Mouse (Mus musculus) limb, embryonic 13.5 days (tissue): ENCODE data around the gene Eif3c. TPM values are rescaled to one million over a fixed set of nuclear protein-coding genes. Genes with fewer than 3 reads are reported as not detected.

Experiments used
- ATAC-seq: fragments of 200-750 bp; cut with Nextera tagmentation; 2 replicates; pipeline ENCODE4 v1.8.0; 2017; ENCODE audit warnings: low read depth, moderate number of reproducible peaks, moderate TSS enrichment; ENCODE audit not compliant: low FRiP score
- H3K27ac ChIP-seq: fragments of 300-500 bp; sonication (generic); 2 replicates; pipeline ENCODE4 v1.5.1; 2015; ENCODE audit warnings: inconsistent platforms, mild to moderate bottlenecking, moderate library complexity
- H3K27me3 ChIP-seq: fragments of 300-500 bp; sonication (generic); 2 replicates; pipeline ENCODE4 v1.6.1; 2015; ENCODE audit warnings: mild to moderate bottlenecking, inconsistent platforms
- H3K36me3 ChIP-seq: fragments of 300-500 bp; sonication (generic); 2 replicates; pipeline ENCODE4 v1.6.1; 2015; ENCODE audit warnings: inconsistent platforms, mild to moderate bottlenecking, moderate library complexity
- H3K4me1 ChIP-seq: fragments of 300-500 bp; sonication (generic); 2 replicates; pipeline ENCODE4 v1.6.1; 2015; ENCODE audit warnings: inconsistent platforms
- H3K4me2 ChIP-seq: fragments of 300-500 bp; sonication (generic); replicated peaks from 2 replicates; pipeline ENCODE4 v1.6.1; 2015; ENCODE audit warnings: inconsistent platforms, mild to moderate bottlenecking, moderate library complexity
- H3K4me3 ChIP-seq: fragments of 300-500 bp; sonication (generic); 2 replicates; pipeline ENCODE4 v1.5.1; 2015; ENCODE audit warnings: moderate library complexity, mild to moderate bottlenecking, inconsistent platforms
- H3K9ac ChIP-seq: fragments of 300-500 bp; sonication (generic); 2 replicates; pipeline ENCODE4 v1.6.1; 2015; ENCODE audit warnings: mild to moderate bottlenecking, inconsistent platforms
- H3K9me3 ChIP-seq: fragments of 300-500 bp; sonication (generic); 2 replicates; pipeline ENCODE4 v1.6.1; 2016; ENCODE audit warnings: inconsistent platforms
- WGBS: fragments of 180-500 bp; shearing (Covaris S2); methylation state at CpG from one replicate; pipeline ENCODE4 v1.1.7; 2015; 5-methylcytosine and 5-hydroxymethylcytosine counted together
- polyA plus RNA-seq: library from polyadenylated mRNA; unstranded; fragments of >200 nt; fragmentation: Nextera tagmentation; extraction: Ambion mirVana; gene quantifications from 2 replicates; pipeline ENCODE4 v1.2.1, GENCODE M21; 2015

Eif3c gene
- polyA plus RNA-seq, 1 experiment from 2014 or later, result 207 TPM

GRCm38 (mm10) chr7:126545631-126546030 is 20.6 kb downstream of the Eif3c start:
- WGBS, result 91% methylated on average over 2 of the region's 2 CpGs
- Histone ChIP-seq H3K27me3 (no peaks in the 10 kb centered on the region), H3K9me3 (no peaks in the 10 kb centered on the region), H3K4me1 (no peaks in the 10 kb centered on the region), H3K4me2 (no peak overlapping the region), H3K36me3 (peaks cover 71% of the 10 kb centered on the region), H3K4me3 (no peak overlapping the region), H3K9ac (no peak overlapping the region), H3K27ac (no peak overlapping the region)
- no peak for ATAC-seq

- Histone ChIP-seq H3K27ac (no peak overlapping the region), H3K4me1 (no peaks in the 10 kb centered on the region), H3K27me3 (peaks cover 6% of the 10 kb centered on the region), H3K9me3 (no peaks in the 10 kb centered on the region), H3K4me3 (no peak overlapping the region), H3K36me3 (peaks cover 31% of the 10 kb centered on the region), H3K9ac (no peak overlapping the region), H3K4me2 (no peak overlapping the region)
- 71% methylated on average over 1 of the region's 1 CpGs for WGBS
- ATAC-seq, result no peak
Observed at GRCm38 (mm10) chr7:126541661-126542060, 24.6 kb downstream of the Eif3c start.

- no peak for ATAC-seq
Observed at GRCm38 (mm10) chr7:126537820-126538585, 28.2 kb downstream of the Eif3c start.

GRCm38 (mm10) chr7:126536466-126536865 is 29.7 kb downstream of the Eif3c start:
- Histone ChIP-seq H3K4me3 (peak overlapping the region; percentile 53), H3K27ac (no peak overlapping the region), H3K27me3 (peaks cover 19% of the 10 kb centered on the region), H3K4me1 (0 out of 2 replicates have a peak, but pooled peaks cover 6% of the 10 kb centered on the region), H3K9ac (no peak overlapping the region), H3K4me2 (peak overlapping the region; percentile 90), H3K9me3 (no peaks in the 10 kb centered on the region), H3K36me3 (no peaks in the 10 kb centered on the region)
- 60% methylated on average over 9 of the region's 9 CpGs for WGBS
- no peak for ATAC-seq

More at GRCm38 (mm10) chr7:126537820-126538585, 28.2 kb downstream of the Eif3c start:
- WGBS, result 62% methylated on average over 5 of the region's 5 CpGs
- Histone ChIP-seq H3K4me1 (0 out of 2 replicates have a peak, but pooled peaks cover 6% of the 10 kb centered on the region), H3K9ac (no peak overlapping the region), H3K27ac (no peak overlapping the region), H3K4me2 (no peak overlapping the region), H3K27me3 (peaks cover 19% of the 10 kb centered on the region), H3K4me3 (no peak overlapping the region), H3K36me3 (no peaks in the 10 kb centered on the region), H3K9me3 (no peaks in the 10 kb centered on the region)

GRCm38 (mm10) chr7:126535766-126536165 is 30.4 kb downstream of the Eif3c start:
- WGBS, result 2% methylated on average over 28 of the region's 28 CpGs
- Histone ChIP-seq H3K4me3 (peak overlapping the region; percentile 53), H3K4me2 (peak overlapping the region; percentile 90), H3K27ac (no peak overlapping the region), H3K9ac (peak overlapping the region; percentile 70), H3K9me3 (no peaks in the 10 kb centered on the region), H3K36me3 (no peaks in the 10 kb centered on the region), H3K27me3 (peaks cover 19% of the 10 kb centered on the region), H3K4me1 (0 out of 2 replicates have a peak, but pooled peaks cover 6% of the 10 kb centered on the region)
- ATAC-seq, result no peak

GRCm38 (mm10) chr7:126533434-126533833 is 32.8 kb downstream of the Eif3c start:
- 70% methylated on average over 1 of the region's 1 CpGs for WGBS
- H3K4me3 ChIP-seq, result no peak overlapping the region
- ATAC-seq, result no peak

DNA sequence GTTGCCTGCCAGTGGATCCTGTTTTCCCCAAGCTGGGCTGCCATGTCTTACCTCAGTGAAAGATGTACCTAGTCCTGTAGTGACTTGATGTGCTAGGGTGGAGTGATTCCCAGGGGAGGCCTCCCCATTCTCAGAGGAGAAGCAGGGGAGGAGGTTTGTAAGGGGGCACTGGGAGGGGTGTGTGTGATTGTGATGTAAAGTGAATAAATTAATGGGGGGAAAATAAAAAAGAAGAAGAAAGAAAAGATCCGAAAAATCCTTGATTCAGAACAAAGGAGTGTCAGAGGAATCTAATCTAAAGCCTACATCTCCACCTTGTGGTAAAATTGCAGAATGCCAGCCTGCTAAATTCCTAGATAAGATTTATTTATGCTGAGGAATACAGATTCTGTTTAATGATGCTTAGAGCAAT is 38.0 kb downstream of the Eif3c start:
- ATAC-seq, result no peak

More at GRCm38 (mm10) chr7:126533434-126533833, 32.8 kb downstream of the Eif3c start:
- Histone ChIP-seq H3K36me3 (no peaks in the 10 kb centered on the region), H3K4me2 (no peak overlapping the region), H3K27me3 (peaks cover 19% of the 10 kb centered on the region), H3K9ac (no peak overlapping the region), H3K4me1 (0 out of 2 replicates have a peak, but pooled peaks cover 6% of the 10 kb centered on the region), H3K9me3 (no peaks in the 10 kb centered on the region), H3K27ac (no peak overlapping the region)

DNA sequence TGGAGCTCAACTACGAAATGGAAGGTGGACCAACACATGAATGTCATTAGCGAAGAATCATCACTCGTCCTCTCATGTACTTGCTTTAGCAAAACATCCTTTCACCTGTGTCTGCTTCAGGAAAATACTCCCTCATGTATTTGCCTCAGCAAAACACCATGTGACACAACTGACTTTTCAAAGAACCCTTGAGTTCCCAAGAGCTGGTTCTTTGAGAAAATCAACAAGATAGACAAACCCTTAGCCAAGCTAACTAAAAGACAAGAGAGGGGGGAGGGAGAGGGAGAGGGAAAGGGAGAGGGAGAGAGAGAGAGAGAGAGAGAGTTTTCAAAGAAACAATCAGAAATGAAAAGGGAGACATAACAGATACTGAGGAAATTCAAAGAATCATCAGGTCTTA is 42.9 kb downstream of the Eif3c start:
- no peak overlapping the region for H3K4me2 ChIP-seq
- H3K9ac ChIP-seq, result no peak overlapping the region
- H3K4me3 ChIP-seq, result no peak overlapping the region
- H3K27me3 ChIP-seq, result 0 out of 2 replicates have a peak, but pooled peaks cover 2% of the 10 kb centered on the region
- H3K36me3 ChIP-seq, result no peaks in the 10 kb centered on the region
- no peak overlapping the region for H3K27ac ChIP-seq
- no peaks in the 10 kb centered on the region for H3K4me1 ChIP-seq
- no peaks in the 10 kb centered on the region for H3K9me3 ChIP-seq
- no peak for ATAC-seq
- 79% methylated on average over 3 of the region's 3 CpGs for WGBS

More for the DNA sequence above, 38.0 kb downstream of the Eif3c start:
- no peak overlapping the region for H3K9ac ChIP-seq
- H3K4me2 ChIP-seq, result no peak overlapping the region
- H3K27ac ChIP-seq, result no peak overlapping the region
- no peaks in the 10 kb centered on the region for H3K27me3 ChIP-seq
- WGBS, result 13% methylated on average over 1 of the region's 1 CpGs
- no peaks in the 10 kb centered on the region for H3K36me3 ChIP-seq
- no peak overlapping the region for H3K4me3 ChIP-seq
- no peaks in the 10 kb centered on the region for H3K4me1 ChIP-seq
- no peaks in the 10 kb centered on the region for H3K9me3 ChIP-seq

DNA sequence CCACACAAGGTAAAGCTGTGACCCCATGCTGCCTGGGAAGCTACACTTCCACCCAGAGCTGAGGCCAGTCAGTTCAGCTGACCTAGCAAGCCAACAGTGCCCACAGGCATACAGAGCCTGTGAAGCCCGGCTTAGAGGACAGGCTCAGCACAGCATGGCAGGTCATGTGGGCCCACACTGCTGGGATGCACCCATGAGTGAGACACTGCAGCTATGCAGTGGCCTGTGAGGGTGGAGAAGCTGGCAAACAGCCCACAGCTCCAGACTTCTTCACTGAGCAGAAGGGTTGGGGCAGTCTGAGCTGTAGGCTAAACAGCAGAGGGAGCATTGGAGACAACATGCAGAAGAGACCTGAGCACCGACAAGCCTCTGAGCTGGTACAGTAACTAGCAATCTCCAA is 46.7 kb downstream of the Eif3c start:
- Histone ChIP-seq H3K9me3 (no peaks in the 10 kb centered on the region), H3K36me3 (no peaks in the 10 kb centered on the region), H3K9ac (no peak overlapping the region; the same call in 1 of the 2 replicates), H3K27me3 (0 out of 2 replicates have a peak, but pooled peaks cover 2% of the 10 kb centered on the region), H3K4me1 (no peaks in the 10 kb centered on the region), H3K4me2 (no peak overlapping the region), H3K4me3 (no peak overlapping the region), H3K27ac (no peak overlapping the region)
- 76% methylated on average over 2 of the region's 2 CpGs for WGBS
- ATAC-seq, result no peak

DNA sequence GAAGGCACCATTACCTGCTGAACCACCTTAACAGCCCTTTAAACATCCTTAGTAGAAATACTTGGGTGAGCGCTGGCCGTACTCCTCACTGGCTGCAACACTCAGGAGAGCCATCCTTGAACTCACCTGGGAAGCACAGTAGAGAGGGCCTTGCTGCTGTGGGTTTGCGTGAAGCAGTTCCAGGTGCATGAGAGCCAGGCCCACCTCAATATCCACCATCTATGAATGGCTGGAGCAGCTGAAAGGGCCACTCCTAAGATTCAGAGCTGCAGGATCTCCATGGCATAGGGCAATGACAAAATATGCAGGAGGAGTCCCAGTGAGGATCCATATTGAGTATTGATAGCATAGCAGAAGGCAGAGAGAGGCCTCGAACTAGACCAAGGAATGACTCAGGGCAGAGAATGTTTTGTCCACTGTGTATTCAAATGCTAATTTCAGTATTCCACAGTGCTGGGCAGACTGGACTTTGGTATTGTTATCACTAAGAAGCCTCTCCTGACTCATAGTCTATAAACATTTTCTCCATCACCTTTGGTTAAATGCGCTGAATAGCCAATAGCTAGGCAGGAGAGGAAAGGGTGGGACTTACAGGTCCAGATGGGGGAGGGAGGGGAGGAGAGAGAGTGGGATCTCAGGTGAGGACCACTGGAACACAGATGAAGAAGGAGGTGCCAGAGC is 47.8 kb downstream of the Eif3c start:
- Histone ChIP-seq H3K9me3 (no peaks in the 10 kb centered on the region), H3K27ac (no peak overlapping the region), H3K27me3 (0 out of 2 replicates have a peak, but pooled peaks cover 2% of the 10 kb centered on the region), H3K36me3 (no peaks in the 10 kb centered on the region), H3K4me3 (no peak overlapping the region), H3K4me1 (no peaks in the 10 kb centered on the region), H3K4me2 (no peak overlapping the region), H3K9ac (no peak overlapping the region)
- WGBS, result 87% methylated on average over 5 of the region's 5 CpGs
- no peak for ATAC-seq

- Histone ChIP-seq H3K4me3 (no peak overlapping the region), H3K9ac (no peak overlapping the region), H3K9me3 (no peaks in the 10 kb centered on the region), H3K4me2 (no peak overlapping the region), H3K27me3 (no peaks in the 10 kb centered on the region), H3K27ac (no peak overlapping the region), H3K4me1 (no peaks in the 10 kb centered on the region), H3K36me3 (no peaks in the 10 kb centered on the region)
- 75% methylated on average over 3 of the region's 3 CpGs for WGBS
- ATAC-seq, result no peak
Observed at GRCm38 (mm10) chr7:126511287-126511686, 54.9 kb downstream of the Eif3c start.

DNA sequence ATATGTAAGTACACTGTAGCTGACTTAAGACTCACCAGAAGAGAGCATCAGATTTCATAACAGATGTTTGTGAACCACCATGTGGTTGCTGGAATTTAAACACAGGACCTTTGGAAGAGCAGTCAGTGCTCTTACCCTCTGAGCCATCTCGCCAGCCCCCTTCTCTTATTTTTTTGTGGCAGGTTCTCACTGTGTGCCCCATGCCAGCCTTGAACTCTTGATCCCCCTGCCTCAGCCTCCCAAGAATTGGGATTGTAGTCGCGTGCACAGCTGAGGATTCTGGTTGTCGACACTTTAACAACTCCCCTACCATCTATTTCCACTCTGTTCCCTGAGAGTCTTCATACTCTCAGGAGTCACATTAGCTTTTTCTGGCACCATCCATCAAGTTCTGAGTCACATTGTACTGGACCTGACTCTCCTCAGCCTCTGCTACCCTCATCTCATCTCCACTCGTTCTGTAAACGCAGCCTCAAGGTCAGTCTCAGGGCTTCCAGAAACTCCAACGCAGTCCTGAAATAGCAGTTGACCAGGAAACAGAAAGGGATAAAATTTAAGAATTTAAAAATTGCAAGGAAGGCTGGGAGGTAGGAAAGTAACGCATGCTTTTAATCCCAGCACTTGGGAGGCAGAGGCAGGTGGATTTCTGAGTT is 59.0 kb downstream of the Eif3c start:
- Histone ChIP-seq H3K9ac (no peak overlapping the region), H3K4me2 (no peak overlapping the region), H3K36me3 (no peaks in the 10 kb centered on the region), H3K4me1 (peaks cover 12% of the 10 kb centered on the region), H3K9me3 (no peaks in the 10 kb centered on the region), H3K27me3 (no peaks in the 10 kb centered on the region), H3K27ac (no peak overlapping the region), H3K4me3 (no peak overlapping the region)
- no peak for ATAC-seq
- WGBS, result 84% methylated on average over 8 of the region's 8 CpGs
